8 mouse cellular contexts compared by ENCODE assay signal in the genomic region with DNA sequence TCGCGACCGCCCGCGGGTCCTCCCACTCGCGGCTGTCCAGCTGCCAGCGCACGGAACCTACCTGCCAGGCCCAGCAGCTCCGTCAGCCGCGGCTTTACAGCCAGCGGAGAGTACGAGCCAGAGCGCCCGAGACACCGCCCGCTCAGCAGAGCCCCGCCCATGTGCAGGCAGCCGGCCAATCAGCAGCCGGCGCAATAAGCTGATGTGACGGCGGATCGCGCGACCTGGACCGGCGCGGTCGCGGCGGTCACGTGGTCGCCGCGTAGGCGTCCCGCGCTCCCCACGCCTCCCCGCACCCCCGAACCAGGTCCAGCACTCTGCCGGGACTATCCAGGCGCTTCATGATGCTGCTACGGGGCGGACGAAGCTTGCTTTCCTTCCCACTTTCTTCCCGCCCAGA. TPM values are rescaled to one million over a fixed set of nuclear protein-coding genes. Genes with fewer than 3 reads are reported as not detected.
DNase-seq lines count a peak whose midpoint lies in the region; ATAC-seq lines count a peak whose summit lies in the region.

TSS of gene Sc5d (minus strand) at position 112 of the 400 bp plus-strand sequence.

- H3K36me3 ChIP-seq in hindbrain, embryonic 15.5 days = peaks cover 9% of the 10 kb centered on the region

- H3K9me3 ChIP-seq in hindbrain, embryonic 15.5 days = no peaks in the 10 kb centered on the region

- H3K27ac ChIP-seq in hindbrain, embryonic 15.5 days (replicated peaks) = peak within 1 kb of the TSS; percentile 88

- peak; percentile 92 for DNase-seq in R1 (ENCODE audit: low read depth, low spot score)
- peak; percentile 98 to 99 for DNase-seq in cerebellum, postnatal 25 days
- DNase-seq in frontal cortex, postnatal 36 days (ENCODE audit: low spot score in 2 of 2) = peak; percentile 90 to 96
- DNase-seq in left cerebral cortex, adult 11 months (ENCODE audit: low spot score) = peak; percentile 92
- DNase-seq in lung, postnatal 4 days = peak; percentile 96 to 97
- peak; percentile 84 for DNase-seq in retina, postnatal 7 days (ENCODE audit: low read depth, low spot score)
- peak; percentile 89 for DNase-seq in urinary bladder, adult 2 months (ENCODE audit: low spot score)

- peak within 1 kb of the TSS; percentile 75 for H3K4me2 ChIP-seq in hindbrain, embryonic 15.5 days

- peaks cover 38% of the 10 kb centered on the region for H3K4me1 ChIP-seq in hindbrain, embryonic 15.5 days (replicated peaks)

- peak within 1 kb of the TSS; percentile 69 for H3K4me3 ChIP-seq in hindbrain, embryonic 15.5 days

- WGBS in hindbrain, embryonic 15.5 days = 0% methylated on average over 43 of the region's 49 CpGs

- no peaks in the 10 kb centered on the region for H3K27me3 ChIP-seq in hindbrain, embryonic 15.5 days

- peak within 1 kb of the TSS; percentile 83 for H3K9ac ChIP-seq in hindbrain, embryonic 15.5 days

- ATAC-seq in hindbrain, embryonic 15.5 days (ENCODE audit: low FRiP score, low read depth) = peak; percentile 99

RNA-seq across cellular contexts. Expression of gene Sc5d, which starts in this region (rescaled TPM):
- polyA plus RNA-seq in hindbrain, embryonic 15.5 days (2015; fragmentation: Nextera tagmentation; extraction: Ambion mirVana) = 73.4 and 77.8 TPM in 2 replicates
- polyA plus RNA-seq in urinary bladder, adult 2 months (2012; rRNA removed) = 47.8 and 59.5 TPM in 2 replicates

Comparison
In these comparisons a context has a peak if more than half of its experiments do, and no peak if none do; other contexts are left out.
1. Peak in every context shown above with its lines: DNase-seq, ATAC-seq, H3K4me3 ChIP-seq and H3K27ac ChIP-seq.